Mouse (Mus musculus) ES-CJ7 (cell line): ENCODE measurements around the gene Ptpn3.

Experiments
- DNase-seq: peaks from one replicate; pipeline ENCODE4 v3.0.0; 2011; ENCODE audit warnings: low read depth, low spot score

The Ptpn3 gene

DNA sequence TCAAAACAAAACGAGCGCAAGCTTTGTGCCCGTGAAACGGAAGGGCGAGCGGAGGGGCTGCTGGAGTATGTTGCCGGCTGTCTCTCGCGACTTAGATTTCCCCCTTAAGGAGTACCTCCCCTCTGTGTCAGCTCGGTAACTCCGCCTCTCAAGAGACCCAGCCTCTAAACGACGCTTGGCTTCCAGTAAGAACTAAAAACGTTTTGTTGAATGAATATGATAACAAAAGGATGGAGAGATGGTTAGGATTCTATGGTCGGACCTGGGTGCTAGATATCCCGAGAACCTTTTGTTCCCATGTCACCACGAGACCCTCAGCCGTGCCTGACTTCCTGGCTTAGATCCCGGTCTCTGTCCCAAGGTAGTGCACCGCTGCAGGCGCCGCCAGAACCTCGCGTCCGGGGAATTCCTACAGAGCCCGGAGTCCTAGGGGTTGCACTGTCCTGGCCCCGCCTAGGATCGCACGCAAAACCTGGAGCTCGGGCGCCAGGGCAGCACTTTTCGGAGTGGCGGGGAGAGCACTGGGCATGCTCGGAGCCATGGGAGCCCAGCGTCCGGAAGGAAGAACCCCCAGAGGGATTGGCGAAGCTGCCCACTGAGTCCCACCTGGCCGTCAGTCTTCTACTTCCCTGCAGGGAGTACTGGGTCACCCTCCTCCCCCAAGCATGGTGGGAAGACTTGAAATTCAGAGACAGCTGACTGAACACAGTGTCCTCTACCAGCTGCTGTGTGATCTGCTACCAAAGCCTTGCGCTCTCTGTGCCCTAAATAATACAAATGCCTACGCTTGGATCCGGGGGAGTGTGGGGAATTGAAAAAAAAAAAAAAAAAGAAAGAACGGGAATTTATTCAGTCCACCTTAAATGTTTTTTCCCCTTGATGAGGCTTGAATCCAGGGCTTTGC lies at the start of gene Ptpn3:
Ptpn3 (minus strand) TSS at position 428 of the 904 bp plus-strand sequence.
- peak; percentile 93 for DNase-seq

GRCm38 (mm10) chr4:57350541-57350940 lies 48.9 kb upstream of the Ptpn3 start:
- no peak for DNase-seq

- peak; percentile 20 for DNase-seq
Measured at GRCm38 (mm10) chr4:57343996-57344395, 42.4 kb upstream of the Ptpn3 start.

DNA sequence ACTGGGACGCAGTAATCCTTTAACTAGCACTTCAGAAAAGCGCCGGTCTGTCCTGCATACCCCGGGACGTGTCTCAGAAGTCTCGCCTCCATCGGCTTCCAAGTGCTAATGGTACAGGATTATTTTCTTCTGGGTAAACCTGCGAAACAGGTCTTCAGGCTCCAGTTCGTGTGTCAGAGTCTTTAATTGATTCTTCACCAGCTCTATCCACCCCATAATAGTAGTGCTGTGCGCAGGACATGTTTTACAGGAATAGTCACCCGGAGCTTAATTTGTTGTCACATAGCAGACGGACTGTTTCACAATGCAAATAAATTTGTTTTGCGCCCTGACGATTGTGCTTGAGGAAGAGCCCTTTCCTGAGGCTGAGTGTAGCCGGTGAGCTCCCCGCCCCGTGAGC lies 37.3 kb upstream of the Ptpn3 start:
- DNase-seq = no peak

DNA sequence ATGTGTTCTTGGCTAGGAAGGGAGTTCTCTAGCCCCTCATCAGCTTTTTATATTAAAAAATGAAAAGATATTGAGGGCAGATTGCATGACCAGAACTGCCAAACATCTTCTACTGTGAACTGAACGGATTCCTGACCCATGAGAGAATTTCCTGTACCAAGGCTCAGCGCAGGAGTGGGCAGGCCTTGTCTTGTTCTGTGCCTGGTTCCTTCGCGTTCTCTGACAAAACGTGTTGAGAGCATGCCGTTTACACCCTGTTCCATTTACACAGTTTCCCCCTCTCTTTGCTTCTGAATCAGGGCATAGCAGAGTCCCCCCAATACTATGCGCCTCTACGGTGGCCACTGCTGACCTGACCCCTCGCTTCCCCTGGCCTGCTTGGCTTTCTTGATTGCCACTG lies 36.4 kb upstream of the Ptpn3 start:
- no peak for DNase-seq

DNA sequence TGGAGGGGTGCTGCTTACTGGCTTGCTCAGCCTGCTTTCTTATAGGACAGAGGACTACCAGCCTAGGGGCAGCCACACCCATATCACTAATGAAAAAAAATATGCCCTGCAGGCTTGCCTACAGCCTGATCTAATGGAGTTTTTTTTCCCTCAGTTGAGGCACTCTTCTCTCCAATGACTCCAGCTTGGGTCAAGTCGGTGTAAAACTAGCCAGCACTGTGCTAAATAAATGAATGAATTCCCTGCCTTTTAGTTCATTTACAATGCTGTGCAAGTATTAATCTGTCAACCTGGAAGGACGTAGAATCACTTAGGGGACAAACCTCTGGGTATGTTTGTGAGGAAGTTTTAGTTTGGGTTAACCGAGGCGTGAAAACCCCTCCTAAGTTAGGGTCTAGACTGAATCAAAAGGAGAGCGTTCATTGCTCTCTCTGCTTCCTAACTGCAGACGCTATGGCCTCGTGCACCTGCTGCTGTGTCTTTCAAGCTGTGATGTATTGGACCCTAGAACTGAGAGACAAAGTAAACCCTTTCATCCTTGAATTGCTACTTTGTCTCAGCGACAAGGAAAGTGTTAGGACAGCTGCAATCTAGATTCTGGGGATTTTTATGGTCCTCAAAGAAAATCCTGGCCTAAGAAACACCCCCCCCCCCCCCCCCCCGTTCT lies 33.5 kb upstream of the Ptpn3 start:
- DNase-seq = peak; percentile 5

DNA sequence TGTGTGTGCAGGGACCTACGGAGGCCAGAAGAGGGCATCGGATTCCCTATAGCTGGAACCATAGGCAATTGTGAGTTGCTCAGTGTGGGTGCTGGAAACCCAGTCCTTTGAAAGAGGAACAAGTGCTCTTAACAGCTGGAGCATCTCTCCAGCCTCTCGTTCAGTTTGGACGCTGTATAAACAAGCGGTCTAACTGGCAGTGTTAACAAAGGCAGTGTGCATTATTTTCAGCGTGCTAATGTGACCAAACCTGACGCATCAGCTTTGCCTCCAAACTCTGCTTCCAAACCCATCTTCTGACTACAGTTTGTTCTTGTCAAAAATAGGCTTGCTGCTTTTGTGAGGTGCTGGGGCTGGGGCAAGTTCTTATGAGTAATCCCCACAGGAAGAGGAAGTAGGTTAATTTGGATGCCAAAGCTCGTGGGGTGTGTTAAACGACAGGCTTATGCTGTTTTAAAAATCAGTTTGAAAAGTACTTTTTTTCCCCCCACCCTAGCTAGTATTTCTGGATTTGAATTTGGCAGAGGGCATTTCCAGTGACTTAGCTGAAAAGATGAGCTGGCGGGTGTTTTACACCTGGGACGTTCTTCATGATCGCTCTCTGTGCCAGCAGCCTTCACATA lies 32.4 kb upstream of the Ptpn3 start:
- DNase-seq = no peak

DNA sequence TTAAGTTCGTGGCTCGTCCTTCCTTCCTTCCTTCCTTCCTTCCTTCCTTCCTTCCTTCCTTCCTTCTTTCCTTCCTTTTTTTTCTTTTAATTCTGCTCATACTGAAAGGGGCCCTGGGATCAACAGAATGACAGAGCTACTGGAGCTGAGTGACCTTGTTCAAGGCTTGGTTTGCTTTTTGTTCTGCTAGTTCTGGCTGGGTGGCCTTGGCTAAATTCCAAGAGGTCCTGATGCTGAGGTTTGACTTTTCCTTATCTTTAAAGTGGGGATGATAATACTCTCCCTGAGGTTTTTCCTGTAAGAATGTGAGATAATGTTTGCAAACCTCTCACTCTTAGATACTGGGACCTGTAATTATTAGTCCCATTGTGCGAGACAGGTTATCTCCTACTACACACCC lies 30.9 kb upstream of the Ptpn3 start:
- no peak for DNase-seq

DNA sequence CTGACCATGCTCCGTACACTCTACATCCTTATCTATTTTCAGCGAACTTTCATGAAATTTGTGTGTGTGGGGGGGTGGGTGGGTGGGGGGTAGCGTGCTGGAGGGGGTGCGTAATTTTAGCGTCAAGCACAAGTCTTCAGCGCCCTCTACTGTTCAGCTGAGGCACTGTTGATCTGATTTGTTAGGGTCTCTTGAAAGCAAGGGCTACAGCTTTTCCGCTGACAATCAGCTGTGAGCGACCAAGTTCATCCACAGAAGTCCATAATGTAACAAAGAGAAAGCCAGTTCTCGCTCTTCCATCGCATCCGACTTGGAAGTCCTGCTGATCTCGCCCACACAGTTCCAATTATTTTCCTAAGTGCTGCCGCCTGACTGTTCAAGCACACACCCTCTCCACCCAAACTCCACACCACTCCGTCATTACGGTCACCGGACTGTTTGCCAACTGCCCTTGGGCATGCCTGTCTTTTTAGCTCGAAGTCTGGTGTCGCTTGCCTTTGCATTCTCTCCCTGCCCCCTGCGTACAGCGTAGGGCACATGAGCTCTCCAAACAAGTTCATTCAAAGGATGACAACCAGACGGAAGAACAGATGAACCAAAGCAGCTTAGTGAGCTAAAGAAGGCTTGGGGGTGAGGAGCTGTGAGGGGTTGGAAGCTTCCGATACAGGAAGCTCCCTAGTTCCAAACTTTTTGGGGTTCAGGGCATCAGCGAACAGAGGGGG lies 19.1 kb upstream of the Ptpn3 start:
- DNase-seq = peak; percentile 59

DNA sequence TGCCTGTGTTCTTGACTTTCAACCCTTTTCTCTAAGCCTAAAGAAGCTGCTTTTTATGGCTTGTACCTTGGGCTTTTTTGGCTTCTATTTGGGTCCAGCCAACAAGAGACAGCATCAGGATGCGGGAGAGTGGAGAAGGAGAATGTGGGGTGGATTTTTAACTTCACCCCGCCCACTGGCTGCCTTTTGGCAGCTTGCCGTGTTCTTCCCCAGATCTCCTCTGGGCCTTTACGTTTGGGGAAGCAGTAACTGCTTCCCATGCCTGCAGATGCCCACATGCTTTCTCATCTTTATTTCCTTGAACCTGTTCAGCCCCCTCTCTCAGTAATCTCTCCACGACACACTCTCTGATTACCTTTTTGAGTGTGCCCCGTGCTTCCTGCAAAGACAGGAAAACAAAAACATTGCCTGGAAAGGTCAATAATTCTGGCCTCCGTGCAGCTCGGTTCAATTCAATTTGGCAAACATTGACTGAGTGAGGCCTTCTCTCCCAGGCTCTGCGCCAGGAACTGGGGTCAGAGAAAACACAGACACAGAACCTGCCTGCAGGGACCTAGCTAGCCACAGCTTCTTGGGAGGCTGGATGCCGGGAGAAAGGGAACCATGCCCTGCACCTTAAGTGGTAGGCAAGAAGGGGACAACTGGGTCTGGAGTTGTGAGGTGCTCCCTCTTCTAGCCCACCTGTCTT lies 17.0 kb upstream of the Ptpn3 start:
- no peak for DNase-seq

DNA sequence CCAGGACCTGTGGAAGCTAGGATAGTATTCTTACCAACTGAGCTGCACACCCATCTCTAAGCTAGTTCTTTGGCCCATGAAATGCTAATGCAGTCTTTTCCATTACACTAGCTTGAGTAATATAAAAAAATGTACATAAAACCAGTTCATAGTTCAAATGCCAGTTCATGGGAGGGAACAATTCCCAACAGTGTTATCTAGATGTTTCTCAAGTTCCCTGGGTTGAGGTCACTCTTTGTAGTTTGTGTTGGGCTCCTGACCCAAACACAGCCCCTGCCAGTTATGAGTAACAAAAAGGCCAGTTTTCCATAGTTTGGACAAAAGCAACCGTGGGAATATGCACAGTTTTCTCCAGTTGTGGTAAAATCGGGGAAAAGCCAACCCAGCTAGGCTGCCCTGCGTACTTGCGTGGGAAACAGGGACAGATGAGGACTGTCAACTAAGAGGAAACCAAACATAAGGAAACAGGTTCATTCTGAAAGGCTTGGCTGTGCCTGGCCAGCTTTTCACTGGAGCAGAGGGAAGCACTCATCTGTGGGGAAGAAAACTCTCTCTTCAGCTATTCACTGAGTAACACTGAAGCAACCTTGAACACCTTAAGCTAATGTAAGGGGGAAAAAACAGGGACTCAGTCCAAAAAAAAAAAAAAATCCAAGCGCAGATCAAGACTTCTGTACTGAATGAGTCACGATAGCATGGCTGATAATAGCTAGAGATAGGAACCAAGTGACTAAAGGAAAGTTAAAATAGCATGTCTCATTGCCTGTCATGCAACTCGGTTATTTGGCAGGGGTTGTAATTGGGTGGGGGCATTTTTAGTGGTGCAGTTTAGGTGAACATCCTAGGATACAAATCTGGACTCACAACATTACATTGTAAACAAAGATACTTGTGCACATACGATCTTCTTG lies 10.9 kb upstream of the Ptpn3 start:
- no peak for DNase-seq

- no peak for DNase-seq
Measured at GRCm38 (mm10) chr4:57311750-57312149, 10.1 kb upstream of the Ptpn3 start.

DNA sequence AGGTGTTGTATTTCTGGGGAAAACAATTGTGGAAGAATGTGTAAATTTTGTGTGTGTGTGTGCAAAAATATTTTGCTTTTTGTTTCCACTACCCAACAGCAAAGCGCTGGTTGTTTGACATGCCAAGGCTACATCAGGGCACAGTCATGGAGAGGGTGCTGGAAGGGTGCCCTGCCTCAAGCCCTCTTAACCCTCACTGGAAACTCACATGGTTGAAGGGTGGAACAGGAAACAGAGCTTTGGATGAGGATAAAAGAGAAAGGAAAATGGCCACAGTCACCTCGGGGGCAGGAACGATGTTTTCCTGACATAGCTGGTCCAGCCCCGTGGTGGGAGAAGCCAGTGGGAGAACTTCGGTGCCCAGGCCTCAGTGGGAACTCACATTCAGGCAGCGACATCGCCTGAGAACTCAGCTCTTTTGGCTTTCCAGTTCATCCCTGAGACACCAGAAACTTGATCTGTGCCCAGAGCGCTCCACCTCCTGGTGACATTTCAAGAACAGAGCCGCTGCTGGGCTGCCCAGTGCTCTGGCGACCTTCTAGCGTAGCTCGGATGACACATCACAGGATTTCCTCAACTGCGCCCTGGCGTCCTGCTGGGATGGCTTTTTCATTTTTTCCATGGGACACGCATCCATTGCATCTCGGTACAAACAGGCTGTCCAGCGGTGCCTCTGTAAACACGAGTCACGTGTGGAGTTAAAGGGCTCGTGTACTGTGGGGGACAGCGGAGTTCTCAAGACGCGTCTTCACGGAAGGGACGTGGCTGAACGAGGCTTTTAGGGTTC lies 6.8 kb upstream of the Ptpn3 start:
- DNase-seq = no peak

GRCm38 (mm10) chr4:57307747-57308146 lies 6.1 kb upstream of the Ptpn3 start:
- no peak for DNase-seq

GRCm38 (mm10) chr4:57306260-57306659 lies 4.6 kb upstream of the Ptpn3 start:
- DNase-seq = no peak

DNA sequence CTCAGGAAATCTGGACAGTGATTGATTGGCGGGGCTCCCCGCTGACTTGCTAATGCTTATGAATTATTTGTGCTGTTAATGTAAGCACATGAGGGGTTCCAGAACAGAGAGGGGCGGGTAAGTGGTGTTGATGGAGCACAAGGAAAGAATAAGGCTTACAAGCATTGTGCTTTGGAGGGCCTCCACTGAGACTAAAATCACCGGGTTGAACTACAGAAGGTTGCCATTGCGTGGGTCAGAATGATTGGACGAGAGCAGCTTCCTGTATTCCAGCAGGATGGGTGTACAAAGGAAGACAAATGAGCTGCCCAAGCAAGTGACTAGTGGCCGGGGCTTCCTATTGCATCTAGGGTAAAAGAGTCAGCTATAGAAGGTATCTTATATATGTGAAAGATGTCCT lies 4.0 kb upstream of the Ptpn3 start:
- DNase-seq = peak; percentile 42

GRCm38 (mm10) chr4:57300469-57301409 lies 898 bp downstream of the Ptpn3 start:
- peak; percentile 57 for DNase-seq
